Mouse (Mus musculus) spleen, adult 2 months (tissue): ENCODE data around the gene Kif28.

ENCODE experiments used
- CTCF ChIP-seq: fragments of 200-500 bp; IDR thresholded peaks from 2 replicates; pipeline ENCODE4 v1.5.1; 2011; ENCODE audit warnings: mild to moderate bottlenecking, inconsistent platforms; ENCODE audit not compliant: insufficient read depth, insufficient read length, insufficient replicate concordance; ENCODE audit errors: extremely low read depth
- POLR2A ChIP-seq: fragments of 200-500 bp; IDR thresholded peaks from 2 replicates; pipeline ENCODE4 v1.6.1; 2011; ENCODE audit warnings: low read depth, low read length, inconsistent platforms

DNA sequence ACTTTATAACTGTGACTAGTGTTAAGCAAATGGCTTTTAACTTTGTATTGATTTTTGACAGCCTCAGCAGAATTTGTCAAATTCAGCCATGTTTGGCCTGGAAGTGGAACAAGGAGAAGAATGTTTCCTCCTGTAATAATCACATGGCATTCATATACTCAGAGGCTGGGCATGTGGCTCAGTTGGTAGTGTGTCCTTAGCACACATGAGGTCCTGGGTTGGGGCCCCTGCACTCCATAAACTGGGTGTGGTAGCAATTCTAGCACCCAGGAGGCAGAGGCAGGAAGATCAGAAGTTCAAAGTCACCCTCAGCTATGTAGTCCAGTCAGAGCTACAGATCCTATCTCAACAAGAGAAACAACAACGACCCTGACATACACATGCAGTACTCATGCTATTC lies 57.8 kb downstream of the Kif28 start:
- TF ChIP-seq POLR2A (no peak), CTCF (no peak)
